Mouse (Mus musculus): ENCODE measurements around the gene Gm20388. TPM values are rescaled to one million over a fixed set of nuclear protein-coding genes. Genes with fewer than 3 reads are reported as not detected.
A peak's percentile ranks its signal among the peaks of the same experiment; 100 is the strongest.

Gene Gm20388
- total RNA-seq, 1 experiment from 2014 or later = 18.4 TPM

DNA sequence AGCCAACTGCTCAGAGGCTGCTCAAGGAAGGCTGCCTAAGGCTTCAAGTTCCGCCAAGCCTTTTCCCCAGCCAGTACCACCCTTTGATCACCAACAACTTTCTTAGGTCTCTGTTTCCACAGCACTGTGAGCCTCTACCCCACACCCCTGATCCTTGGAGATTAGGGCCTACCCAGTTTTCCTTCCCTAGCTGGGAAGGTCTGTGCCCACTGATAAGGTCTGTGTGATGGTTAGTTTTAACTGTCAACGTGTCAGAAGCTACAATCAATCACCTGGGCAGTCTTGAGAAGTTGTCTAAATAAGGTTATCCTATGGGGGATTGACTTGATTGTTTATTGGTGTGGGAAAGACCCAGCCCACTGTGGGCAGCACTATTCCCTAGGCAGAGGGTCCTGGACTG lies 2627.2 kb downstream of the Gm20388 start:
- peak in 1 of 2 experiments; percentile 21; a peak in 1 of 4 replicates for ATAC-seq (replicated peaks in 1 of 2; ENCODE audit: insufficient read depth in 1 of 2, low FRiP score in 2 of 2, low TSS enrichment in 1 of 2, low read depth in 1 of 2, poor library complexity in 2 of 2, severe bottlenecking in 2 of 2)

DNA sequence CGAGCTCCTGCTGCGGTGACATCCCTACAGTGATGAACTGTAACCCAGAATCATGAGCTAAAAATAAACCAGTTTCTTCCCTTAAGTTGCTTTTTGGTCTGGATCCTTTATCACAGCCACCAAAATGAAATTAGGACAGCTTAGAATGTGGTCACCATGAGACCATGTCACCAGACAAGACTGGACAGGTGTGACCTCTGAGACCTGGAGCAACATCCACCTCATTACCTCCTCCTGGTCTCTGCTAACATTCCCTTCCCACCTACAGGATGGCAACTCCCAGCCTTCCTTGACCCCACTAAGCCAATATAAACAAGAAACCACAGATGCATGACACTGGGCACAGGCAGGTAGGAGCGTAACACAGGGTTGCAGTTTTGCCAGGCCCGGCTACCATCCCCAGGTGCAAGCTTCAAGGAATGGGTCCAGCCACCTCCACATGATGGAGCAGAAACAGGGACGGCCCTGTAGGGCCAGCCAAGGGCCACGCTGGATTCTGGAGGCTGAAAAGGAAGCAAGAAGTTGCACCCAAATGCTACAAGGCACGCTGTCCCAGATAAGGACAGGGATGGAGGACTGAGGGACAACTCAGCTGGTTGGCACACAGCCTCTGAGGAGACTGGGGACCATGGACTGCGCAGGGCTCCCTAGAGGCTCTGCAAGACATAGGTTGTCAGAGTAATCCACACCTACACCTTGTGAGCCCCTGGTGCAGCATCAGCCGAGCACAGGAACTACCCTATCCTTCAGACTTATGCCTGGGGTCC lies 2627.9 kb downstream of the Gm20388 start:
- no peak for ATAC-seq (replicated peaks in 1 of 2; ENCODE audit: insufficient read depth in 1 of 2, low FRiP score in 2 of 2, low TSS enrichment in 1 of 2, low read depth in 1 of 2, poor library complexity in 2 of 2, severe bottlenecking in 2 of 2)

- no peak for ATAC-seq (replicated peaks in 1 of 2; ENCODE audit: insufficient read depth in 1 of 2, low FRiP score in 2 of 2, low TSS enrichment in 1 of 2, low read depth in 1 of 2, poor library complexity in 2 of 2, severe bottlenecking in 2 of 2)
These were observed 2633.5 kb downstream of the Gm20388 start for GRCm38 (mm10) chr8:122544138-122544537.

DNA sequence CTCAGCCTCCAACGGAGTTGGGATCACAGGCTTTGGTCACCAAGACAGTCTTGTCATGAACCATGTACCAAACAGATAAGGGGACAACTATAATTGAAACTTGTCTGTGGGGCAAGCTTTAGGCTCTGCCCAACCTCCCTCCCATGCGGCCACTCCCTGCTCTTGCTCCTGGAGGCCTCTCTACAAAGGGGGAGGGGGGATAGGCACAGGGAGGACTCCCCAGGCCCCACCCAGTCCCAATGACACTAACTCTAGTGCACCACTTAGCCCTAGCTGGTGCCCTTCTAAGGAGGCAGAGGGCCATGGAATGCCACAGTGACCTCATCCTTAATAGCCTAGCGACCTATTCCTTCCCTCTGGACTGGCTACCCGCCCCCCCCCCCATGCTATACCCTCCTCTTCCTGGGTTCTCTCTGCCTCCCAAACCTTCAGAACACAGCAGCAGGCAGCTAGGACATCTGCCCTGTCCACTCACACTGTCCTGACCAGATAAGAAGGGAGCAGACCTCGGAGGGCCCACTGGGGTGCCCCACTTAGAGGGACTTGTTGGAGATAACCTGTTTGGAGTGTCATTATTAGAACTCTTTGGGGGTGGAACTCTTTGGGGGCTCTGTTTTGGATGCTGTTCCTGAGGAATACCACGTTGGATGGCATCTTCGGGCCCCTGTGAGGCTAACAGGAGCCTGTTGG lies 2635.6 kb downstream of the Gm20388 start:
- ATAC-seq (replicated peaks in 1 of 2; ENCODE audit: insufficient read depth in 1 of 2, low FRiP score in 2 of 2, low TSS enrichment in 1 of 2, low read depth in 1 of 2, poor library complexity in 2 of 2, severe bottlenecking in 2 of 2) = no peak

- ATAC-seq (replicated peaks in 1 of 2; ENCODE audit: insufficient read depth in 1 of 2, low FRiP score in 2 of 2, low TSS enrichment in 1 of 2, low read depth in 1 of 2, poor library complexity in 2 of 2, severe bottlenecking in 2 of 2) = no peak
These were observed 2636.3 kb downstream of the Gm20388 start for GRCm38 (mm10) chr8:122546811-122547453.

DNA sequence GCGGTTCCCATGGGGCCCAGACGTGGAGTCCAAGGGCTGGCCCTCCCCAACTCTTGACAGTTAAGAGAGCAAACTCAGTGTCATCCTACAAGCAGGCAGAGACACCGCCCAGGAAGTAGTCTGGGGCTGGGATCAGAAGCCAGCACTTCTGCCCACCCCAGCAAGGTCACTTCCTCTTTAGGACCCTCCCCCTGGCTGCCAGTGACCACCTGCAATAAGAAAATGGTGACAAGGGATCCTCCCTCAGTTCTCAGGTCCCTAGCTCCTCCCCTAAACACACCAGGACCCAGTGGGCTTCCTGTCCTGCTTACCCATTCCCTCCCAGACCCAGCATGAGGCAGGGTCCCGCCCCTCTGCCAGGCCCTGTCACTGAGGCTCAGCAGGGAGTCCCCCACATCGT lies 2637.2 kb downstream of the Gm20388 start:
- peak; percentile 73 for ATAC-seq (replicated peaks in 1 of 2; ENCODE audit: insufficient read depth in 1 of 2, low FRiP score in 2 of 2, low TSS enrichment in 1 of 2, low read depth in 1 of 2, poor library complexity in 2 of 2, severe bottlenecking in 2 of 2)

DNA sequence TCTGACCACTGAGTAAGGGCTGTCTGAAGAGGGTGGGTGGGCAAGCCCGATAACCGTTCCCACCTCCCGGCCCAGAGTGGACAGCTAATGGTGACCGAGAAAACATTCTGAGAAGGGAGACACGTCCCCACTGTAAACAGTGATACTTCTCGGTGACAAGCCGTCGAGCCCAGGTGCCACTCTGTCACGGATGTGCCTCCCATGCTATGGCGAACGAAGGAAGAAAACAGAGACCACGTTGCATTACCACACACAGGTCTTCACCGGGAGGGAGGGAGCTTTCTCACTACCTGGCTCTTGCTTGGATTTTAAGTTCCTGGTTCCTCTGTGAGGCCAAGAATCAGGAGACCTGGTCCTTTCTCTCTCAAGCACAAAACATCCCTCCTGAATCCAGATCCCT lies 2637.7 kb downstream of the Gm20388 start:
- ATAC-seq (replicated peaks in 1 of 2; ENCODE audit: insufficient read depth in 1 of 2, low FRiP score in 2 of 2, low TSS enrichment in 1 of 2, low read depth in 1 of 2, poor library complexity in 2 of 2, severe bottlenecking in 2 of 2) = no peak

GRCm38 (mm10) chr8:122548891-122549439 lies 2638.3 kb downstream of the Gm20388 start:
- no peak for ATAC-seq (replicated peaks in 1 of 2; ENCODE audit: insufficient read depth in 1 of 2, low FRiP score in 2 of 2, low TSS enrichment in 1 of 2, low read depth in 1 of 2, poor library complexity in 2 of 2, severe bottlenecking in 2 of 2)

- ATAC-seq (replicated peaks in 1 of 2; ENCODE audit: insufficient read depth in 1 of 2, low FRiP score in 2 of 2, low TSS enrichment in 1 of 2, low read depth in 1 of 2, poor library complexity in 2 of 2, severe bottlenecking in 2 of 2) = no peak
These were observed 2639.8 kb downstream of the Gm20388 start for GRCm38 (mm10) chr8:122550234-122550994.

DNA sequence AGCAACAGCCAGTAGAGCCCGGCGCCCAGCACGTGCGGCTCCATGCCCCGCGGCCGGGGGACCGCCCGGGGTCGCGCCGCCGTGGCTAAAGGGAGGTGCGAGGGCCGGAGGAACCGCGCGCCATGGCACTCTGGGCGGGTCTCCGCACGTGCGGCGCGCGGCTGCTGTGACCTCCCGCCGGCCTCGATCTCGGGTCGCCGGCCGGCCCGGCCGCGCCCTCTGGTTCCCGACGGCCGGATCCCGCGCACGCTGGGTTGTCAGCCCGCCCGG lies 2640.3 kb downstream of the Gm20388 start:
- ATAC-seq (replicated peaks in 1 of 2; ENCODE audit: insufficient read depth in 1 of 2, low FRiP score in 2 of 2, low TSS enrichment in 1 of 2, low read depth in 1 of 2, poor library complexity in 2 of 2, severe bottlenecking in 2 of 2) = no peak

GRCm38 (mm10) chr8:122551265-122552051 lies 2640.8 kb downstream of the Gm20388 start, which contains the start of gene Piezo1:
TSS of gene Piezo1 (minus strand) at chr8:122551329.
- peak; percentile 56 to 66 for ATAC-seq (replicated peaks in 1 of 2; ENCODE audit: insufficient read depth in 1 of 2, low FRiP score in 2 of 2, low TSS enrichment in 1 of 2, low read depth in 1 of 2, poor library complexity in 2 of 2, severe bottlenecking in 2 of 2)

DNA sequence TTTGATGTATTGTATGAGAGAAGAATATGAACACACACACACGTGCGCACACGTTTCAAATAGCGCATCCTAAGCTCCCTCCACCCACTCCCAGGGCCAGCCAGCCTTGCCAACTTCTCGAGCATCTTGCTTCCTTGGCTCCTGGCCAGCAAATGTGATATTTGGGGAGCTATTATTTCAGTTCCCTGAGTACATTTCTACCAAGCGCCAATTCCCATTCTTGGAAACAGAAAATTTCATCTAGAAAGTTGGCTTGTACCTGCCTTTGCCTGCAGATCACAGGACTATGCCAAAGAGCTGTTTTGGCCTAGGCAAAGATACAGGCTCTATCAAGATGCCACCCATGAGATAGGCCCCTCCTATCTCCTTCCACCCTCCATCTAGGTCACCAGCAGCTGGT lies 2644.1 kb downstream of the Gm20388 start:
- no peak for ATAC-seq (replicated peaks in 1 of 2; ENCODE audit: insufficient read depth in 1 of 2, low FRiP score in 2 of 2, low TSS enrichment in 1 of 2, low read depth in 1 of 2, poor library complexity in 2 of 2, severe bottlenecking in 2 of 2)

DNA sequence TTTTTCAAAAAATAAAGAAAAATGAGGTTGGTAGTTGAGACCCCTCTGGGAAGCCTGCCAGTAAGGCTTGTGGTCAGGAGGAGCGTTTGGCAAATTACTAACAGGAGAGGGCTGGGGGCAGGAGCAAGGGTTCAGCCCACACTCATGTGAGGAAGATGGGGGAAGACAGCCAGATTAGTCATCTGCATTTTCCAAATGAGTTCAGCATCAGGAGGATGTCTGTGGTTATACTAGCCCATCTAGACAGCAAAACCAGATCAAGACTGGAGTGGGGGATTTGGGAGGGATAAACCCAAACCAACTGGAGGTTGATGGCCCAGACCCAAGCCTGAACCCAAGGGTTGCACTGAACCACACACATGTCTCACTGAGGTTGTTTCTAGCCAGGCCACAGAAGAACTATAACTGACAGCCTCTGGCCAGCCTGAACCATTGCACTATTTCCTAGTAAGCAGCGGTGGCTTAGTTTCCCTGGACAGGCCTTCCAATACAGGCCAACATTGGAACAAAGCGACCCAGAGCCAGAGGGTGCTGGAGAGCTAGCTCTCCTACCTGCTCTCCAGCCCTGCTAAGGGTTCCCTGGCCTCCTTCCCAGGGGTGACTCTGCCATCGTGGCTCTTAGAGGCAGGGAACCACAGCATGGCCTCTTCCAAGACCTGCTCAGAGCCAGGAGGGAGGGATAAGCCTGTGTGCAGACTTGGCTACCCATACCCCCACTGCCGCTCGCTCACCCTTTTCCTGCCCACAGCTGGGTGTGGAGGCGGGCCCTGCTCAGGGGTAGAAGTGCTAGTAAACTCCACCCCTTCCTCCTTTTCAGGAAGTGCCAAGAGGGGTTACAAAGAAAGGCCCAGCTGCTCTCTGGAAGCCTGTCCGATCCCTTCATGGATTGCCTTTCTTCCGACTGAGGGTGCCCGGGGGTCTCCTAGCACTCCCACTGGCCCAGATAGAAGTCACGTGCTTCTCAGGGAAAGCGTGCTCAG lies 2645.7 kb downstream of the Gm20388 start:
- ATAC-seq (replicated peaks in 1 of 2; ENCODE audit: insufficient read depth in 1 of 2, low FRiP score in 2 of 2, low TSS enrichment in 1 of 2, low read depth in 1 of 2, poor library complexity in 2 of 2, severe bottlenecking in 2 of 2) = peak; percentile 84 to 93

- ATAC-seq (replicated peaks in 1 of 2; ENCODE audit: insufficient read depth in 1 of 2, low FRiP score in 2 of 2, low TSS enrichment in 1 of 2, low read depth in 1 of 2, poor library complexity in 2 of 2, severe bottlenecking in 2 of 2) = no peak
These were observed 2646.8 kb downstream of the Gm20388 start for GRCm38 (mm10) chr8:122557248-122558038.

DNA sequence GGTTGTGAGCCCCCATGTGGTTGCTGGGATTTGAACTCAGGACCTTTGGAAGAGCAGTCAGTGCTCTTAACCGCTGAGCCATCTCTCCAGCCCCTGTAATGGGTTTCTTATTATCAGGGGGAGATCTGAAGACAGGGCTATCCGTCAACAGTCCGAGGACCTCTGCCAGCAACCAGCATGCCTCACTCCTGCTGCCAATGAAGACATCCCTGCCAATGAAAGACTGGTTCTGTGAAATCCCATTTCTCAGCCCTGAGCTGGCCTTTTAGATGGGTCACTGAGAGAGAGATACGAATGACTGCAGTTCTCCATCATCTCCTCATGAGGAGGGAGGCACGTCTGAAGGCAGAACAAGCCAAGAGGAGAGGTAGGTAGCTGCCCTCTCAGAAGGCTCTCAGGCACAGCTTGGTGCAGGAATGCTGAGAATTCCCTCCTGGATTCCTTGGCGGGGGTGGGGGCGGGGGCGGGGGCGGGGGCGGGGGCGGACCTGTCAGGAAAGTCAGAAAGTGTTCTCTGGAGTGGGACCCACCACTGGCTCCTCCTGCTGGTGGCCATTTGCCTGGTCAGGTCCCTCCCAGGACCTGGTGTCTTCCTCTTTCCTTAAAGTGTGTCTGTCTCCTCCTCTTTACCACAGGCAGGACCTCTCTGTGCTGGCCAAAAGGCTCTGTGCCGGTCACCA lies 2648.2 kb downstream of the Gm20388 start:
- no peak for ATAC-seq (replicated peaks in 1 of 2; ENCODE audit: insufficient read depth in 1 of 2, low FRiP score in 2 of 2, low TSS enrichment in 1 of 2, low read depth in 1 of 2, poor library complexity in 2 of 2, severe bottlenecking in 2 of 2)
